Mouse (Mus musculus): Measurements from ENCODE around the gene Olfr31.

Olfr31 gene

GRCm38 (mm10) chr14:14354511-14355359 is 32.1 kb downstream of the Olfr31 start:
- no peak for DNase-seq (ENCODE audit: low read depth in 1 of 2, low spot score in 2 of 2)

- DNase-seq (ENCODE audit: low read depth in 1 of 2, low spot score in 2 of 2): no peak
Observed at GRCm38 (mm10) chr14:14355360-14355646, 32.7 kb downstream of the Olfr31 start.
